Mouse (Mus musculus): Measurements from ENCODE around the gene Mmp25. TPM values are rescaled to one million over a fixed set of nuclear protein-coding genes. Genes with fewer than 3 reads are reported as not detected.
A peak's percentile ranks its signal among the peaks of the same experiment; 100 is the strongest.

Mmp25 gene
- total and polyA plus RNA-seq, 3 experiments, result not detected

GRCm38 (mm10) chr17:23672761-23673160, 27.7 kb upstream of the Mmp25 start:
- no peaks in the 10 kb centered on the region for H3K79me2 ChIP-seq (replicated peaks; ENCODE audit: control insufficient read depth, extremely low read depth, insufficient read depth, poor library complexity, severe bottlenecking)
- no peaks in the 10 kb centered on the region for H3K9me3 ChIP-seq (replicated peaks; ENCODE audit: low read length)
- H3K4me2 ChIP-seq (ENCODE audit: insufficient read depth, low read depth, poor library complexity, severe bottlenecking), result peak overlapping the region; percentile 64
- in situ Hi-C loops (cut with MboI; ENCODE audit: low pct_ligation_motif_present, low pct_unique_long_range_greater_than_20kb, low sequenced_read_pairs) (loop anchor here (10.0 kb wide), 1 partner anchor 52 kb away; the partner anchor contains the start of genes 1520401A03Rik and Pkmyt1), dilution Hi-C loops (cut with MboI; ENCODE audit: extremely low pct_ligation_motif_present, extremely low pct_unique_long_range_greater_than_20kb, low sequenced_read_pairs) (no loop called here)
- peaks cover 12% of the 10 kb centered on the region for H3K27me3 ChIP-seq (replicated peaks)
- peak overlapping the region; percentile 58 to 62 (median 59) for H3K4me3 ChIP-seq (replicated peaks in 1 of 3; ENCODE audit: low read depth in 2 of 3, low read length in 2 of 3, poor library complexity in 1 of 3)
- H3K4me1 ChIP-seq (ENCODE audit: control insufficient read depth in 1 of 2, insufficient read depth in 2 of 2), result peaks cover 13 to 51% of the 10 kb centered on the region in 2 experiments
- TF ChIP-seq EP300 (IDR thresholded peaks at IDR 0.05; ENCODE audit: low read length), result no peak
- no peak for TF ChIP-seq NELFE (IDR thresholded peaks at IDR 0.05; ENCODE audit: low read depth, low read length)
- TF ChIP-seq USF2 (conservative IDR thresholded peaks at IDR 0.05; ENCODE audit: low read depth, low read length), result no peak
- no peak for TF ChIP-seq CHD2 (IDR thresholded peaks at IDR 0.05; ENCODE audit: low read length)
- no peak for TF ChIP-seq ETS1 (conservative IDR thresholded peaks at IDR 0.05; ENCODE audit: low read depth, low read length)
- no peak for TF ChIP-seq KAT2A (IDR thresholded peaks at IDR 0.05; ENCODE audit: insufficient replicate concordance, low read length)
- no peak for TF ChIP-seq MAX (IDR thresholded peaks at IDR 0.05; ENCODE audit: low read length)
- no peak for TF ChIP-seq MEF2A (IDR thresholded peaks at IDR 0.05; ENCODE audit: borderline replicate concordance, low read depth, low read length)
- TF ChIP-seq MXI1 (IDR thresholded peaks at IDR 0.05; ENCODE audit: low read depth, low read length), result no peak
- no peak for TF ChIP-seq RAD21 (IDR thresholded peaks at IDR 0.05; ENCODE audit: low read depth, low read length)
- TF ChIP-seq ZMIZ1 (IDR thresholded peaks at IDR 0.05; ENCODE audit: low read depth, low read length), result no peak
- no peak for TF ChIP-seq UBTF (IDR thresholded peaks at IDR 0.05; ENCODE audit: low read depth, low read length)
- no peak for TF ChIP-seq PAX5 (IDR thresholded peaks at IDR 0.05; ENCODE audit: low read length)
- no peak for TF ChIP-seq NRF1 (IDR thresholded peaks at IDR 0.05; ENCODE audit: low read depth, low read length)
- no peak for TF ChIP-seq ZNF384 (IDR thresholded peaks at IDR 0.05; ENCODE audit: low read depth, low read length)
- H3K36me3 ChIP-seq (replicated peaks in 1 of 2; ENCODE audit: control insufficient read depth in 1 of 2, insufficient read depth in 1 of 2, low read length in 1 of 2), result peaks cover 18 to 32% of the 10 kb centered on the region in 2 experiments
- H3K27ac ChIP-seq (ENCODE audit: insufficient read depth, low read depth), result no peak overlapping the region
- no peak for DNase-seq (ENCODE audit: extremely low read depth)
- H3K9ac ChIP-seq (ENCODE audit: insufficient read depth, low read depth), result peak overlapping the region; percentile 67

DNA sequence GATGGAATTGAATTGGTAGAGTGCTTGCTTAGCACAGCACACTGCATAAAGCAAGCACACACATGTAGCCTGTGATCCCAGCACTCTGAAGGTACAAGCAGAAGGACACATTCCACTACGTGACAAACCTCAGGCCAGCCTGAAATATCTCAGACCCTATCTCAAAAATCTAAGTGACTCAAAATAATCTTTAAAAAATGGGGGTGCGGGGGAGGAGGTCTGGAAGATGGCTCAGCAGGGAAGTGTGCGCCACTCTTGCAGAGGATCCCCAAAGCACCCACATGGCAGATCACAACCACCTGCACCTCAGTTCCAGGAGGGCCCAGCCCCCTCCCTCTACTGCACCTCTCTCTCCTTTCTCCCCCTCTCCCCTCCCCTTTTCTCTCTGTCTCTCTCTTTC, 26.4 kb upstream of the Mmp25 start:
- H3K9me3 ChIP-seq (replicated peaks; ENCODE audit: low read length), result no peaks in the 10 kb centered on the region
- no peak for TF ChIP-seq CHD1 (IDR thresholded peaks at IDR 0.05; ENCODE audit: low read depth, low read length)
- TF ChIP-seq GABPA (IDR thresholded peaks at IDR 0.05; ENCODE audit: insufficient replicate concordance, low read depth, low read length), result no peak
- no peak for TF ChIP-seq JUN (IDR thresholded peaks at IDR 0.05; ENCODE audit: insufficient read depth, low read depth, low read length)
- no peak for TF ChIP-seq E2F4 (IDR thresholded peaks at IDR 0.05; ENCODE audit: insufficient replicate concordance, low read depth, low read length)
- no peak for TF ChIP-seq EP300 (IDR thresholded peaks at IDR 0.05; ENCODE audit: low read length)
- no peak for TF ChIP-seq SMC3 (IDR thresholded peaks at IDR 0.05; ENCODE audit: low read depth, low read length)
- TF ChIP-seq POLR2A (IDR thresholded peaks at IDR 0.05; ENCODE audit: low read depth, low read length), result no peak
- TF ChIP-seq ZC3H11A (IDR thresholded peaks at IDR 0.05; ENCODE audit: low read depth, low read length), result no peak
- no peak for TF ChIP-seq ELF1 (IDR thresholded peaks at IDR 0.05; ENCODE audit: low read depth, low read length)
- no peak for TF ChIP-seq HCFC1 (IDR thresholded peaks at IDR 0.05; ENCODE audit: low read depth, low read length)
- TF ChIP-seq ZNF384 (IDR thresholded peaks at IDR 0.05; ENCODE audit: low read depth, low read length), result no peak
- no peak for TF ChIP-seq JUND (conservative IDR thresholded peaks at IDR 0.05; ENCODE audit: low read depth, low read length)
- TF ChIP-seq CTCF (conservative IDR thresholded peaks at IDR 0.05 in 1 of 2, IDR thresholded peaks at IDR 0.05 in 1 of 2; ENCODE audit: low read depth in 2 of 2, low read length in 2 of 2), result no peak
- no peak for TF ChIP-seq KAT2A (IDR thresholded peaks at IDR 0.05; ENCODE audit: insufficient replicate concordance, low read length)
- TF ChIP-seq USF2 (conservative IDR thresholded peaks at IDR 0.05; ENCODE audit: low read depth, low read length), result no peak
- TF ChIP-seq CHD2 (IDR thresholded peaks at IDR 0.05; ENCODE audit: low read length), result no peak
- TF ChIP-seq SIN3A (IDR thresholded peaks at IDR 0.05; ENCODE audit: low read length), result no peak
- no peak for TF ChIP-seq MAX (IDR thresholded peaks at IDR 0.05; ENCODE audit: low read length)
- no peaks in the 10 kb centered on the region for H3K79me2 ChIP-seq (replicated peaks; ENCODE audit: control insufficient read depth, extremely low read depth, insufficient read depth, poor library complexity, severe bottlenecking)
- no peak overlapping the region for H3K4me3 ChIP-seq (replicated peaks in 1 of 3; ENCODE audit: low read depth in 2 of 3, low read length in 2 of 3, poor library complexity in 1 of 3)
- peaks cover 2% of the 10 kb centered on the region for H3K27me3 ChIP-seq (replicated peaks)
- H3K36me3 ChIP-seq (replicated peaks in 1 of 2; ENCODE audit: control insufficient read depth in 1 of 2, insufficient read depth in 1 of 2, low read length in 1 of 2), result peaks cover 18 to 44% of the 10 kb centered on the region in 2 experiments
- H3K27ac ChIP-seq (ENCODE audit: insufficient read depth, low read depth), result no peak overlapping the region
- no peak overlapping the region for H3K9ac ChIP-seq (ENCODE audit: insufficient read depth, low read depth)
- no peak overlapping the region for H3K4me2 ChIP-seq (ENCODE audit: insufficient read depth, low read depth, poor library complexity, severe bottlenecking)
- H3K4me1 ChIP-seq (ENCODE audit: control insufficient read depth in 1 of 2, insufficient read depth in 2 of 2), result peaks cover 12 to 42% of the 10 kb centered on the region in 2 experiments
- DNase-seq (ENCODE audit: extremely low read depth), result no peak
- in situ Hi-C loops (cut with MboI; ENCODE audit: low pct_ligation_motif_present, low pct_unique_long_range_greater_than_20kb, low sequenced_read_pairs), result loop anchor here (10.0 kb wide), 1 partner anchor 53 kb away; the partner anchor contains the start of genes 1520401A03Rik and Pkmyt1
- dilution Hi-C loops (cut with MboI; ENCODE audit: extremely low pct_ligation_motif_present, extremely low pct_unique_long_range_greater_than_20kb, low sequenced_read_pairs), result no loop called here
